Mouse (Mus musculus): Measurements from ENCODE around the gene Klrb1c. TPM values are rescaled to one million over a fixed set of nuclear protein-coding genes. Genes with fewer than 3 reads are reported as not detected.

The Klrb1c gene
- polyA plus RNA-seq, 1 experiment from 2014 or later, result not detected

GRCm38 (mm10) chr6:128736100-128736499 is 52.9 kb downstream of the Klrb1c start:
- no peaks in the 10 kb centered on the region for H3K27me3 ChIP-seq
- H3K9ac ChIP-seq (replicated peaks), result no peak overlapping the region

DNA sequence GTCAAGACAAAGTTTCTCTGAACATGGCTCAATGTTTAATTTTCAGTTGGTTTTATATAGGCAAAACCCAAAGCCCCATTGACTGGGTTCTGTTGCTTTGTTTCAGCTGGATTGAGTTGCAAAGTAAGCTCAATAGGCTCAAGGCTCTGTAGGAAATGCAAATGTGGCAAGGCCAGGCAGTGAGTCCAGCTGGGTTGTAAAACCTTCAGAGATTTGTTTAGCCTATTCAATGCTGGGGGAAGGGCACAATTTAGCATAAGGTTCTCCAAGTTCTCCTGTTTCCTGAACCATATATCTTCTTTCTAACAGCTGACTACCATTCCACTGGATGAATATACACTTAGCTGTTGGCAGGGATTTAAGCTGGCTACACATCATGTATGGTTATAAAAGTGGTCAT is 54.1 kb downstream of the Klrb1c start:
- no peak overlapping the region for H3K9ac ChIP-seq (replicated peaks)
- no peaks in the 10 kb centered on the region for H3K27me3 ChIP-seq
- H3K4me3 ChIP-seq (replicated peaks), result no peak overlapping the region
- H3K27ac ChIP-seq, result no peak overlapping the region
- no peaks in the 10 kb centered on the region; the same call in 1 of the 2 replicates for H3K4me1 ChIP-seq (replicated peaks)
- H3K36me3 ChIP-seq, result no peaks in the 10 kb centered on the region
- no peak for ATAC-seq
- H3K9me3 ChIP-seq, result no peaks in the 10 kb centered on the region
- no peak overlapping the region for H3K4me2 ChIP-seq (replicated peaks)

More at GRCm38 (mm10) chr6:128736100-128736499, 52.9 kb downstream of the Klrb1c start:
- Histone ChIP-seq H3K9me3 (no peaks in the 10 kb centered on the region), H3K4me2 (replicated peaks) (no peak overlapping the region), H3K27ac (no peak overlapping the region), H3K4me1 (replicated peaks) (no peaks in the 10 kb centered on the region; the same call in 1 of the 2 replicates), H3K4me3 (replicated peaks) (no peak overlapping the region), H3K36me3 (no peaks in the 10 kb centered on the region)
- no peak for ATAC-seq

GRCm38 (mm10) chr6:128733908-128734679 is 54.9 kb downstream of the Klrb1c start:
- no peak overlapping the region for H3K27ac ChIP-seq
- WGBS, result 80% methylated on average over 5 of the region's 5 CpGs
- no peak overlapping the region for H3K9ac ChIP-seq (replicated peaks)
- H3K36me3 ChIP-seq, result no peaks in the 10 kb centered on the region
- H3K4me1 ChIP-seq (replicated peaks), result no peaks in the 10 kb centered on the region; the same call in 1 of the 2 replicates
- no peak overlapping the region for H3K4me3 ChIP-seq (replicated peaks)
- H3K27me3 ChIP-seq, result no peaks in the 10 kb centered on the region
- H3K4me2 ChIP-seq (replicated peaks), result no peak overlapping the region
- no peak for ATAC-seq
- no peaks in the 10 kb centered on the region for H3K9me3 ChIP-seq

DNA sequence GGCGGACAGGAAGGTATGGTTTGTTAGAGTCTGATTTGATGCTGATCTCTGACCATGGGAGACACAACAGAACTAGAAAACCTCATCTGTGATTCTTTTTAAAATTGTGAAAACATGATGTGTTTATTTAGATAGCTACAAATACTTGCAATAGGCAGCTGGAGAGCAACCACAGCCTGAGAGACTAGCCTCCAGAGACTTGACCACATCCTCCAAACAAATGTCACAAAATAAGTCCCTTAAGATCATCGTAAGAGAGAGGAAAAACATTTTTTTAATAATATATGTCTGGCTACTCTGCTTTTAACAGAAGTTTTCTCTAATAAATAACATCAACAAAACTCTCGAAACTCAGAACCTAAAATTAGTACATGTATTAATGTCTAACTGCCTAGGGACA is 57.0 kb downstream of the Klrb1c start:
- Histone ChIP-seq H3K9ac (replicated peaks) (no peak overlapping the region), H3K27me3 (no peaks in the 10 kb centered on the region), H3K36me3 (no peaks in the 10 kb centered on the region), H3K4me2 (replicated peaks) (no peak overlapping the region), H3K4me1 (replicated peaks) (no peaks in the 10 kb centered on the region; the same call in 1 of the 2 replicates), H3K9me3 (no peaks in the 10 kb centered on the region), H3K27ac (no peak overlapping the region), H3K4me3 (replicated peaks) (no peak overlapping the region)
- WGBS, result 91% methylated on average over 3 of the region's 3 CpGs
- ATAC-seq, result no peak

Other genes starting within 250 kb of the Klrb1c start
- 0.32 and 0.50 TPM in 2 replicates for gene A2ml1, start 207.6 kb downstream of the Klrb1c start, polyA plus RNA-seq (2015; fragmentation: Nextera tagmentation; extraction: Ambion mirVana)
- not detected in 2 replicates for gene Klrb1a, start 165.7 kb downstream of the Klrb1c start, polyA plus RNA-seq (2015; fragmentation: Nextera tagmentation; extraction: Ambion mirVana)
- not detected in 2 replicates for gene Clec2h, start 126.8 kb downstream of the Klrb1c start, polyA plus RNA-seq (2015; fragmentation: Nextera tagmentation; extraction: Ambion mirVana)
- gene Klrb1, start 66.2 kb downstream of the Klrb1c start, polyA plus RNA-seq (2015; fragmentation: Nextera tagmentation; extraction: Ambion mirVana), result 0.20 TPM in 1 of 2 replicates, not detected in the other
- not detected in 2 replicates for gene Gm44511, start 37.1 kb upstream of the Klrb1c start, polyA plus RNA-seq (2015; fragmentation: Nextera tagmentation; extraction: Ambion mirVana)
- gene Klrb1b, start 37.1 kb upstream of the Klrb1c start, polyA plus RNA-seq (2015; fragmentation: Nextera tagmentation; extraction: Ambion mirVana), result not detected in 2 replicates
- not detected in 2 replicates for gene Clec2i, start 98.4 kb upstream of the Klrb1c start, polyA plus RNA-seq (2015; fragmentation: Nextera tagmentation; extraction: Ambion mirVana)
- gene BC035044, start 101.9 kb upstream of the Klrb1c start, polyA plus RNA-seq (2015; fragmentation: Nextera tagmentation; extraction: Ambion mirVana), result 0.35 and 0.52 TPM in 2 replicates
- gene Clec2g, start 145.2 kb upstream of the Klrb1c start, polyA plus RNA-seq (2015; fragmentation: Nextera tagmentation; extraction: Ambion mirVana), result not detected in 2 replicates